Mouse (Mus musculus) forebrain, postnatal 0 days (tissue): ENCODE data around the gene Bnip1. TPM values are rescaled to one million over a fixed set of nuclear protein-coding genes. Genes with fewer than 3 reads are reported as not detected.

Source experiments
- ATAC-seq: fragments of 200-750 bp; cut with Nextera tagmentation; 2 replicates; pipeline ENCODE4 v1.8.0; 2017; ENCODE audit warnings: mild to moderate bottlenecking, moderate library complexity
- DNase-seq: peaks from one replicate; pipeline ENCODE4 v3.0.0-alpha.2; 2015
- H3K27ac ChIP-seq: fragments of 300-500 bp; sonication (generic); 2 replicates; pipeline ENCODE4 v1.5.1; 2014; ENCODE audit warnings: low read depth, mild to moderate bottlenecking, antibody characterized with exemption, low read length, moderate library complexity, mixed read lengths
- H3K27me3 ChIP-seq: fragments of 300-500 bp; sonication (generic); 2 replicates; pipeline ENCODE4 v1.6.1; 2014; ENCODE audit warnings: mild to moderate bottlenecking, low read length, mixed read lengths; ENCODE audit not compliant: insufficient read depth
- H3K36me3 ChIP-seq: fragments of 300-500 bp; sonication (generic); 2 replicates; pipeline ENCODE4 v1.6.1; 2014; ENCODE audit warnings: mild to moderate bottlenecking, moderate library complexity; ENCODE audit not compliant: insufficient read depth
- H3K4me1 ChIP-seq: fragments of 300-500 bp; sonication (generic); 2 replicates; pipeline ENCODE4 v1.6.1; 2014; ENCODE audit warnings: antibody characterized with exemption; ENCODE audit not compliant: insufficient read depth
- H3K4me2 ChIP-seq: fragments of 300-500 bp; sonication (generic); 2 replicates; pipeline ENCODE4 v1.6.1; 2014; ENCODE audit warnings: low read depth, mild to moderate bottlenecking, moderate library complexity
- H3K4me3 ChIP-seq: fragments of 300-500 bp; sonication (generic); 2 replicates; pipeline ENCODE4 v1.5.1; 2014; ENCODE audit warnings: low read depth, low read length, mixed read lengths
- H3K9ac ChIP-seq: fragments of 300-500 bp; sonication (generic); 2 replicates; pipeline ENCODE4 v1.6.1; 2014; ENCODE audit warnings: mild to moderate bottlenecking
- H3K9me3 ChIP-seq: fragments of 300-500 bp; sonication (generic); 2 replicates; pipeline ENCODE4 v1.6.1; 2016; ENCODE audit warnings: low read length
- CTCF ChIP-seq: sonication (generic); IDR thresholded peaks from 2 replicates; pipeline ENCODE4 v1.5.1; 2016; ENCODE audit warnings: antibody characterized with exemption, control low read depth, low read depth
- WGBS: fragments of 180-500 bp; shearing (Covaris S2); extraction: QIAGEN DNeasy Blood & Tissue Kit; methylation state at CpG from one replicate; pipeline ENCODE4 v1.1.7; 2014; 5-methylcytosine and 5-hydroxymethylcytosine counted together
- polyA plus RNA-seq: library from polyadenylated mRNA; unstranded; fragments of >200 nt; fragmentation: Nextera tagmentation; extraction: Ambion mirVana; gene quantifications from 2 replicates; pipeline ENCODE4 v1.2.1, GENCODE M21; 2015
- total RNA-seq: library from RNA; depleted of rRNA; stranded (reverse); fragments of >200 nt; gene quantifications from 2 replicates; pipeline ENCODE4 v1.2.3, GENCODE M21; 2014

Bnip1 gene
- total and polyA plus RNA-seq, 2 experiments from 2014 or later: 52.0 to 60.0 TPM

DNA sequence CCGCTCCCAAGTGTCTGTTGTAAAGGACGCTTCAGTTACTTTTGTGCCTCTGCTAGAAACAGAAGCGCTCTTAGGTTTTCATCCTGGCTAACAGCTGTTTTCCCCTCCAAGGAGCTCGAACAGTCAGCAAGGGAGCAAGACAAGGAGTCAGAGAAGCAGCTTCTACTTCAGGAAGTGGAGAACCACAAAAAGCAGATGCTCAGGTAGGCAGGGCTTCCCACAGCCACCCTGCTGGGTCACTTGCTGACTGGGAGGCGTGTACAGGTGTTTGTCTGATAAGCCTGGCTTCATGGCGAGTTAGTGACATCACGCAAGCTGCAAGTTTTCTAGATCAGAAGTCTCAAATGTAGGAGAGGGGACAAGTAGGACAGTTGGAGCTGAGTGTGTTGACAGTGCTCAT lies 5.7 kb downstream of the Bnip1 start:
- 93% methylated on average over 7 of the region's 7 CpGs for WGBS
- peaks cover 3% of the 10 kb centered on the region for H3K4me1 ChIP-seq
- no peak overlapping the region for H3K4me2 ChIP-seq
- no peak overlapping the region for H3K27ac ChIP-seq
- H3K9ac ChIP-seq: no peak overlapping the region
- no peak for DNase-seq
- ATAC-seq: no peak
- no peaks in the 10 kb centered on the region for H3K27me3 ChIP-seq
- H3K9me3 ChIP-seq: no peaks in the 10 kb centered on the region
- no peak overlapping the region for H3K4me3 ChIP-seq
- no peak for TF ChIP-seq CTCF
- H3K36me3 ChIP-seq: peaks cover 68% of the 10 kb centered on the region

- Histone ChIP-seq H3K4me2 (no peak overlapping the region), H3K9me3 (no peaks in the 10 kb centered on the region), H3K27me3 (no peaks in the 10 kb centered on the region), H3K4me1 (no peaks in the 10 kb centered on the region), H3K9ac (no peak overlapping the region), H3K36me3 (peaks cover 75% of the 10 kb centered on the region), H3K27ac (no peak overlapping the region), H3K4me3 (no peak overlapping the region)
- DNase-seq (no peak), ATAC-seq (no peak)
- 94% methylated on average over 8 of the region's 8 CpGs for WGBS
- no peak for TF ChIP-seq CTCF
These were observed 8.1 kb downstream of the Bnip1 start for GRCm38 (mm10) chr17:26788986-26789385.

DNA sequence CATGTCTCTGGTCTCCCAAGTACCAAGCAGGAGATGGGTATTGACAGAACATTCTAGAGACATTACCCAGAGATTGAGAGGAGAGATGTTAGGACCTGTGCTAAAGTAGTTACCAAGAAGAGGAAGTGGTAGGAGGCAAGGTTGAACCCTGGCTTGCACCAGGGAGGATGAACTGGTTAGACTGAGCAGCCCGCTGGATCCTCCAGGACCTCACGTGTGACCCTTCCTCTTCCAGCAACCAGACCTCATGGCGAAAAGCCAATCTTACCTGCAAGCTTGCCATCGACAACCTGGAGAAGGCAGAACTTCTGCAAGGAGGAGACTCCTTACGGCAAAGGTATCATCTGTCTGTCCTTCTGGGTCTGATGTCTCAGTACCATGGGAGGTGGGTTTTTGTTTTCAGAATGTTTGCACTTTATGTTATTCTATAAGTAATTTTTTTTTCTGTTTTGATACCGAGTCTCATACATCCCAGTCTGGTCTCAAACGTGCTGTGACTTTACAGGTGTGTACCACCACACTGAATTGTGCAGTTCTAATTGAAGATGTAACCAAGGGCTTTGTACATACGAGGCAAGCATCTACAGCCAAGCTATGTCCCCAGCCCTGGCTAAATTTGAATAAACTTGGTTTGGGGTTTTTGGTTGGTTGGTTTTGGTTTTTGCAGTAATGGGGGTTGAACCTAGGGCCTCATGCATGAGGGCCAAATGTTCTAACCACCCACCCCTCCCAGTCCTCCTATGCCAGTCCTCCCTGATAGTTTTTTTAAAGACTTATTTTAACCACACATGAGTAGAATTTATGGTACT lies 8.8 kb downstream of the Bnip1 start:
- Histone ChIP-seq H3K4me3 (no peak overlapping the region), H3K9me3 (no peaks in the 10 kb centered on the region), H3K27me3 (no peaks in the 10 kb centered on the region), H3K27ac (no peak overlapping the region), H3K4me2 (no peak overlapping the region), H3K4me1 (no peaks in the 10 kb centered on the region), H3K9ac (no peak overlapping the region), H3K36me3 (peaks cover 69% of the 10 kb centered on the region)
- no peak for ATAC-seq
- no peak for DNase-seq
- no peak for TF ChIP-seq CTCF
- WGBS: 94% methylated on average over 8 of the region's 8 CpGs

- DNase-seq (no peak), ATAC-seq (no peak)
- Histone ChIP-seq H3K36me3 (peaks cover 63% of the 10 kb centered on the region), H3K9me3 (no peaks in the 10 kb centered on the region), H3K27me3 (no peaks in the 10 kb centered on the region), H3K4me1 (no peaks in the 10 kb centered on the region), H3K9ac (no peak overlapping the region), H3K27ac (no peak overlapping the region), H3K4me2 (no peak overlapping the region), H3K4me3 (no peak overlapping the region)
- WGBS: 94% methylated on average over 11 of the region's 11 CpGs
- no peak for TF ChIP-seq CTCF
These were observed 9.7 kb downstream of the Bnip1 start for GRCm38 (mm10) chr17:26790269-26791214.

- Histone ChIP-seq H3K4me1 (no peaks in the 10 kb centered on the region), H3K4me3 (no peak overlapping the region), H3K36me3 (peaks cover 57% of the 10 kb centered on the region), H3K27ac (no peak overlapping the region), H3K4me2 (no peak overlapping the region), H3K9me3 (no peaks in the 10 kb centered on the region), H3K27me3 (no peaks in the 10 kb centered on the region), H3K9ac (no peak overlapping the region)
- TF ChIP-seq CTCF: no peak
- WGBS: 85% methylated on average over 7 of the region's 7 CpGs
- DNase-seq: no peak
- no peak for ATAC-seq
These were observed 10.7 kb downstream of the Bnip1 start for GRCm38 (mm10) chr17:26791580-26791979.

DNA sequence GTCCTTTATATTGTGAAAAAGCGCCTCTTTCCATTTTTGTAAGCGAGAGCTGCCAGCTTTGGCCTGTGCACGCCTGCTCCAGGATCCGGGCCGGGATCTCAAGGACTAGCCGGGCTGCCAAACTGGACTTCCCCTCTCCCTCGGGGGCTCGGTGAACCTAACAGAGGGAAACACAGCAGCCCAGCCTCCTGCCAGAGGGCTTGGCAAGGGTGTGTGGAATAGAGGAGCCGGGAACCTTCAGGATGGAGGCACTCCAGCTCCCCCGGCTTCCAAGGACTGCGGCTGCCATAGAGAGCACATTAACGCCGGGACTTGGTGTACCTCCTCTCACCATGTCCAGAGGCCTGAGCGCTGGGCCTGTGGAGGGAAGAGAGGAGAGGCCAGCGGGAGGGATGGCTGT lies 11.2 kb downstream of the Bnip1 start:
- no peaks in the 10 kb centered on the region for H3K27me3 ChIP-seq
- H3K9ac ChIP-seq: no peak overlapping the region
- H3K4me3 ChIP-seq: no peak overlapping the region
- WGBS: 89% methylated on average over 15 of the region's 15 CpGs
- no peak overlapping the region for H3K27ac ChIP-seq
- no peak for DNase-seq
- no peak for TF ChIP-seq CTCF
- no peak for ATAC-seq
- H3K9me3 ChIP-seq: no peaks in the 10 kb centered on the region
- no peak overlapping the region for H3K4me2 ChIP-seq
- peaks cover 53% of the 10 kb centered on the region for H3K36me3 ChIP-seq
- H3K4me1 ChIP-seq: no peaks in the 10 kb centered on the region
